Mouse (Mus musculus) left cerebral cortex, adult 2 months (tissue): ENCODE data around the gene Zfp174. TPM values are rescaled to one million over a fixed set of nuclear protein-coding genes. Genes with fewer than 3 reads are reported as not detected.
A peak's percentile ranks its signal among the peaks of the same experiment; 100 is the strongest.
"Not testable (repeated sequence)": the region's sequence is repeated elsewhere in the genome, so short reads cannot be mapped to it uniquely, and the experiment has no call there.

Experiments
- DNase-seq, 2 experiments: peaks; one replicate each; pipeline ENCODE4 v3.0.0; 2021 to 2022; ENCODE audit warnings: low spot score in 2 of 2, mixed read lengths in 1 of 2; ENCODE audit errors: extremely low spot score in 1 of 2
- H3K27ac ChIP-seq: fragments of 200-600 bp; 2 replicates; pipeline ENCODE4 v1.8.1; 2022
- H3K4me3 ChIP-seq: fragments of 200-600 bp; 2 replicates; pipeline ENCODE4 v1.8.1; 2022
- CTCF ChIP-seq: fragments of 200-600 bp; IDR thresholded peaks from 2 replicates; pipeline ENCODE4 v1.8.1; 2022; ENCODE audit warnings: antibody characterized with exemption, mild to moderate bottlenecking, moderate library complexity
- intact Hi-C: fragments of 180-260 bp; cut with DNase I; formaldehyde crosslinking; loops from one replicate; pipeline ENCODE4 v1.15.1; 2025
- long read RNA-seq, 2 experiments: library from polyadenylated mRNA; stranded (forward); transcript quantifications; one replicate each; pipeline ENCODE4 v2.0.0; 2021; ENCODE audit warnings: borderline mapping rate in 2 of 2
- total RNA-seq, 2 experiments: library from RNA; stranded (reverse); gene quantifications; 2 replicates each; pipeline ENCODE4 v1.2.3; 2021

Zfp174 gene
- total RNA-seq, result 1 to 10 TPM; 4.0 to 5.0 TPM
- long read RNA-seq, experiment 1, full-length matches to known transcripts, result 7 of 7 reads
- long read RNA-seq, experiment 1, partial matches to known transcripts, result 0 of 7 reads
- long read RNA-seq, experiment 1, other reads (novel, unspliced or antisense), result 0 of 7 reads
- long read RNA-seq, experiment 2, full-length matches to known transcripts, result 4 of 7 reads
- long read RNA-seq, experiment 2, partial matches to known transcripts, result 0 of 7 reads
- long read RNA-seq, experiment 2, other reads (novel, unspliced or antisense), result 3 of 7 reads

- no peak for TF ChIP-seq CTCF
- Histone ChIP-seq H3K4me3 (peak within 1 kb of the TSS; percentile 73), H3K27ac (peak within 1 kb of the TSS; percentile 85)
- DNase-seq, result peak; percentile 90 to 93
- intact Hi-C loops, result loop anchor here (1.0 to 10.0 kb wide), 3 partner anchors 25 to 102 kb away; partner anchors contain the start of genes 1700037C18Rik, Cluap1, Naa60 and Zfp263
Observed at GRCm38 (mm10) chr16:3846711-3847518, at the start of gene Zfp174. Gene Zfp174, plus strand, starts transcription at chr16:3847268.

- TF ChIP-seq CTCF, result no peak
- DNase-seq, result no peak
- intact Hi-C loops, result no loop called here
- no peak overlapping the region for H3K4me3 ChIP-seq
- H3K27ac ChIP-seq, result no peak overlapping the region
Observed at GRCm38 (mm10) chr16:3808176-3808575, 38.9 kb upstream of the Zfp174 start.

- intact Hi-C loops, H3K4me3 ChIP-seq, H3K27ac ChIP-seq, DNase-seq: not testable (repeated sequence)
Observed at GRCm38 (mm10) chr16:3814667-3815066, 32.4 kb upstream of the Zfp174 start.

GRCm38 (mm10) chr16:3820202-3820601, 26.9 kb upstream of the Zfp174 start:
- TF ChIP-seq CTCF, result no peak
- no peak overlapping the region for H3K27ac ChIP-seq
- no peak overlapping the region for H3K4me3 ChIP-seq
- intact Hi-C loops, result no loop called here
- DNase-seq, result no peak

GRCm38 (mm10) chr16:3828021-3828420, 19.0 kb upstream of the Zfp174 start:
- DNase-seq, result no peak
- Histone ChIP-seq H3K4me3 (no peak overlapping the region), H3K27ac (no peak overlapping the region)
- intact Hi-C loops, result no loop called here
- no peak for TF ChIP-seq CTCF

GRCm38 (mm10) chr16:3829727-3830126, 17.3 kb upstream of the Zfp174 start:
- no peak overlapping the region for H3K27ac ChIP-seq

GRCm38 (mm10) chr16:3830588-3831109, 16.4 kb upstream of the Zfp174 start, which contains the start of gene Olfr15:
Gene Olfr15, plus strand, starts transcription at chr16:3830878.
- H3K27ac ChIP-seq, result no peak within 1 kb of the TSS
- DNase-seq, result no peak
- intact Hi-C loops, result no loop called here
- TF ChIP-seq CTCF, result no peak; the same call in 1 of the 2 replicates
- H3K4me3 ChIP-seq, result no peak within 1 kb of the TSS

More at GRCm38 (mm10) chr16:3829727-3830126, 17.3 kb upstream of the Zfp174 start:
- no peak for TF ChIP-seq CTCF
- H3K4me3 ChIP-seq, result no peak overlapping the region
- no peak for DNase-seq
- intact Hi-C loops, result no loop called here

GRCm38 (mm10) chr16:3835461-3835860, 11.6 kb upstream of the Zfp174 start:
- intact Hi-C loops, result no loop called here

GRCm38 (mm10) chr16:3839157-3839885, 7.7 kb upstream of the Zfp174 start:
- intact Hi-C loops, result no loop called here
- H3K27ac ChIP-seq, result no peak overlapping the region
- DNase-seq, result no peak
- peak; percentile 55 for TF ChIP-seq CTCF
- no peak overlapping the region for H3K4me3 ChIP-seq

More at GRCm38 (mm10) chr16:3835461-3835860, 11.6 kb upstream of the Zfp174 start:
- Histone ChIP-seq H3K4me3 (no peak overlapping the region), H3K27ac (no peak overlapping the region)
- DNase-seq, result no peak
- no peak for TF ChIP-seq CTCF

GRCm38 (mm10) chr16:3842989-3843388, 4.1 kb upstream of the Zfp174 start:
- intact Hi-C loops, result loop anchor here (10.0 kb wide), 1 partner anchor 98 kb away; the partner anchor contains the start of gene Zfp263
- H3K27ac ChIP-seq, result no peak overlapping the region
- H3K4me3 ChIP-seq, result no peak overlapping the region
- no peak for DNase-seq
- TF ChIP-seq CTCF, result no peak

- no peak for DNase-seq
- TF ChIP-seq CTCF, result no peak
- Histone ChIP-seq H3K27ac (no peak overlapping the region), H3K4me3 (no peak overlapping the region)
- intact Hi-C loops, result loop anchor here (10.0 kb wide), 1 partner anchor 99 kb away; the partner anchor contains the start of gene Zfp263
Observed at GRCm38 (mm10) chr16:3843796-3844195, 3.3 kb upstream of the Zfp174 start.
